Mouse (Mus musculus) spleen, adult 2 months (tissue): Measurements from ENCODE around the gene Tbx15.

ENCODE experiments used
- CTCF ChIP-seq: fragments of 200-500 bp; IDR thresholded peaks from 2 replicates; pipeline ENCODE4 v1.5.1; 2011; ENCODE audit warnings: mild to moderate bottlenecking, inconsistent platforms; ENCODE audit not compliant: insufficient read depth, insufficient read length, insufficient replicate concordance; ENCODE audit errors: extremely low read depth
- POLR2A ChIP-seq: fragments of 200-500 bp; IDR thresholded peaks from 2 replicates; pipeline ENCODE4 v1.6.1; 2011; ENCODE audit warnings: low read depth, low read length, inconsistent platforms

GRCm38 (mm10) chr3:99329316-99329715, 89.1 kb downstream of the Tbx15 start:
- no peak for TF ChIP-seq CTCF
- TF ChIP-seq POLR2A: no peak
